Mouse (Mus musculus) liver, adult 2 months (tissue): ENCODE measurements around the gene Aebp1. TPM values are rescaled to one million over a fixed set of nuclear protein-coding genes. Genes with fewer than 3 reads are reported as not detected.
A peak's percentile ranks its signal among the peaks of the same experiment; 100 is the strongest.

Source experiments
- DNase-seq: peaks from one replicate; pipeline ENCODE4 v3.0.0-alpha.2; 2011; ENCODE audit warnings: low read depth, low spot score; ENCODE audit errors: extremely low read depth
- H3K27ac ChIP-seq: fragments of 200-500 bp; replicated peaks from 2 replicates; pipeline ENCODE4 v1.5.1; 2012; ENCODE audit warnings: low read depth, mild to moderate bottlenecking, control low read depth, inconsistent platforms, low read length; ENCODE audit not compliant: insufficient read depth
- H3K27me3 ChIP-seq: fragments of 200-500 bp; 2 replicates; pipeline ENCODE4 v1.6.1; 2012; ENCODE audit warnings: mild to moderate bottlenecking, moderate library complexity, low read length, inconsistent platforms; ENCODE audit not compliant: control insufficient read depth, insufficient read depth
- H3K36me3 ChIP-seq: fragments of 200-500 bp; 2 replicates; pipeline ENCODE4 v1.6.1; 2012; ENCODE audit warnings: low read length, inconsistent platforms; ENCODE audit not compliant: control insufficient read depth, insufficient read depth
- H3K4me1 ChIP-seq: fragments of 200-500 bp; 2 replicates; pipeline ENCODE4 v1.6.1; 2011; ENCODE audit warnings: low read length; ENCODE audit not compliant: control insufficient read depth, insufficient read depth
- H3K4me3 ChIP-seq: fragments of 200-500 bp; 2 replicates; pipeline ENCODE4 v1.5.1; 2011; ENCODE audit warnings: low read depth, mild to moderate bottlenecking, control low read depth, low read length, moderate library complexity; ENCODE audit not compliant: insufficient read depth
- H3K79me2 ChIP-seq: fragments of 200-500 bp; 2 replicates; pipeline ENCODE4 v1.6.1; 2012; ENCODE audit warnings: inconsistent platforms, mild to moderate bottlenecking, low read length, moderate library complexity; ENCODE audit not compliant: control insufficient read depth, insufficient read depth
- H3K9ac ChIP-seq: fragments of 200-500 bp; 2 replicates; pipeline ENCODE4 v1.6.1; 2012; ENCODE audit warnings: low read depth, mild to moderate bottlenecking, control low read depth, inconsistent platforms, low read length
- CTCF ChIP-seq: fragments of 200-500 bp; IDR thresholded peaks from 2 replicates; pipeline ENCODE4 v1.5.1; 2011; ENCODE audit warnings: low read depth, low read length, control low read depth
- POLR2A ChIP-seq: fragments of 200-500 bp; IDR thresholded peaks from 2 replicates; pipeline ENCODE4 v1.6.1; 2011; ENCODE audit warnings: low read length, control low read depth; ENCODE audit not compliant: insufficient read depth; ENCODE audit errors: extremely low read depth
- WGBS: fragments of 180-500 bp; shearing (Covaris S2); methylation state at CpG from one replicate; pipeline ENCODE4 v1.1.7; 2018; 5-methylcytosine and 5-hydroxymethylcytosine counted together
- polyA plus RNA-seq: library from polyadenylated mRNA; depleted of rRNA; stranded (reverse); fragments of >200 nt; gene quantifications from 2 replicates; pipeline ENCODE4 v1.2.3, GENCODE M21; 2012
- total RNA-seq: library from RNA; depleted of rRNA; stranded (reverse); fragments of >200 nt; gene quantifications from 2 replicates; pipeline ENCODE4 v1.2.3, GENCODE M21; 2014

The Aebp1 gene
- total and polyA plus RNA-seq, 2 experiments, result 0.83 to 1.4 TPM

- WGBS, result 96% methylated on average over 7 of the region's 7 CpGs
- Histone ChIP-seq H3K27ac (no peak overlapping the region), H3K4me3 (no peak overlapping the region), H3K79me2 (no peaks in the 10 kb centered on the region), H3K27me3 (no peaks in the 10 kb centered on the region), H3K36me3 (no peaks in the 10 kb centered on the region), H3K9ac (no peak overlapping the region), H3K4me1 (0 out of 2 replicates have a peak, but pooled peaks cover 2% of the 10 kb centered on the region)
- TF ChIP-seq CTCF, result no peak
- no peak for TF ChIP-seq POLR2A
- DNase-seq, result no peak
Measured at GRCm38 (mm10) chr11:5840346-5840745, 21.4 kb upstream of the Aebp1 start.

- TF ChIP-seq POLR2A (no peak), CTCF (no peak)
- 0 out of 2 replicates have a peak, but pooled peaks cover 5% of the 10 kb centered on the region for H3K4me1 ChIP-seq
- H3K79me2 ChIP-seq, result no peaks in the 10 kb centered on the region
- H3K27me3 ChIP-seq, result no peaks in the 10 kb centered on the region
- H3K27ac ChIP-seq, result no peak overlapping the region
- WGBS, result 86% methylated on average over 2 of the region's 2 CpGs
- DNase-seq, result peak; percentile 12
- H3K9ac ChIP-seq, result no peak overlapping the region
- no peaks in the 10 kb centered on the region for H3K36me3 ChIP-seq
- no peak overlapping the region for H3K4me3 ChIP-seq
Measured at GRCm38 (mm10) chr11:5841751-5842150, 20.0 kb upstream of the Aebp1 start.

- Histone ChIP-seq H3K36me3 (no peaks in the 10 kb centered on the region), H3K4me3 (no peak overlapping the region), H3K9ac (no peak overlapping the region), H3K79me2 (no peaks in the 10 kb centered on the region), H3K27me3 (no peaks in the 10 kb centered on the region), H3K4me1 (0 out of 2 replicates have a peak, but pooled peaks cover 3% of the 10 kb centered on the region), H3K27ac (no peak overlapping the region)
- WGBS, result 82% methylated on average over 3 of the region's 3 CpGs
- no peak for TF ChIP-seq CTCF
- TF ChIP-seq POLR2A, result no peak
- no peak for DNase-seq
Measured at GRCm38 (mm10) chr11:5843131-5843530, 18.6 kb upstream of the Aebp1 start.

- H3K4me3 ChIP-seq, result no peak overlapping the region
- peak overlapping the region; percentile 39 for H3K27ac ChIP-seq
- TF ChIP-seq POLR2A (no peak), CTCF (no peak)
Measured at GRCm38 (mm10) chr11:5846639-5847345, 15.0 kb upstream of the Aebp1 start.

GRCm38 (mm10) chr11:5848741-5849140, 13.0 kb upstream of the Aebp1 start:
- no peak for DNase-seq
- Histone ChIP-seq H3K27ac (no peak overlapping the region), H3K36me3 (no peaks in the 10 kb centered on the region), H3K4me3 (no peak overlapping the region), H3K27me3 (no peaks in the 10 kb centered on the region), H3K79me2 (no peaks in the 10 kb centered on the region), H3K4me1 (0 out of 2 replicates have a peak, but pooled peaks cover 3% of the 10 kb centered on the region), H3K9ac (no peak overlapping the region)
- TF ChIP-seq POLR2A (no peak), CTCF (no peak)
- 86% methylated on average over 6 of the region's 6 CpGs for WGBS

More at GRCm38 (mm10) chr11:5846639-5847345, 15.0 kb upstream of the Aebp1 start:
- H3K36me3 ChIP-seq, result no peaks in the 10 kb centered on the region
- no peak overlapping the region for H3K9ac ChIP-seq
- H3K27me3 ChIP-seq, result no peaks in the 10 kb centered on the region
- WGBS, result 26% methylated on average over 7 of the region's 7 CpGs
- DNase-seq, result peak; percentile 97
- no peaks in the 10 kb centered on the region for H3K79me2 ChIP-seq
- 0 out of 2 replicates have a peak, but pooled peaks cover 3% of the 10 kb centered on the region for H3K4me1 ChIP-seq

GRCm38 (mm10) chr11:5849316-5849715, 12.4 kb upstream of the Aebp1 start:
- Histone ChIP-seq H3K9ac (no peak overlapping the region), H3K4me3 (no peak overlapping the region), H3K27ac (no peak overlapping the region), H3K27me3 (no peaks in the 10 kb centered on the region), H3K79me2 (no peaks in the 10 kb centered on the region), H3K36me3 (no peaks in the 10 kb centered on the region), H3K4me1 (0 out of 2 replicates have a peak, but pooled peaks cover 3% of the 10 kb centered on the region)
- TF ChIP-seq POLR2A (no peak), CTCF (no peak)
- WGBS, result 76% methylated on average over 2 of the region's 2 CpGs
- no peak for DNase-seq
